Mouse (Mus musculus): ENCODE measurements around the gene Emsy. TPM values are rescaled to one million over a fixed set of nuclear protein-coding genes. Genes with fewer than 3 reads are reported as not detected.
A peak's percentile ranks its signal among the peaks of the same experiment; 100 is the strongest.

The Emsy gene
- polyA plus RNA-seq, 1 experiment from 2014 or later, result 35.8 TPM

DNA sequence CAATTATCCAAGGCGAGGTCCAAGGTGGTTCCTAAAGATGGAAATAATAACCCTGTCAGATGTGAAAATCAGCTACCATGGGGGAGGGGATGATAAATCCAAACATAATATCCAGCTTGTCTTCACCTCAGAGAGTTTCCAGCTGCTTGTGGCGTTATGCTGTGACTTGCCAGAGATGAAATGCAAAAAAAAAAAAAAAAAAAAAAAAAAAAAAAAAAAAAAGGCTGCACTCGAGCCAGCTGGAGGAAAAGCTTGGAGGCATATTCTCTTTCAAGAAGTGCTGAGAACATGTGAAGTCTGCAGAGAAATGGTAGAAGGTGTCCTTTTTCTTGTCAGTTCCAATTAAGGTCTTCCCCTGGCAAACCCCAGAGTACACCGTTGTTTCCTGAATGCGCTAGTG, 8.6 kb upstream of the Emsy start:
- H3K4me1 ChIP-seq, result no peaks in the 10 kb centered on the region
- no peak overlapping the region for H3K4me3 ChIP-seq
- H3K4me2 ChIP-seq, result no peak overlapping the region
- H3K27me3 ChIP-seq, result no peaks in the 10 kb centered on the region
- no peak for ATAC-seq
- no peaks in the 10 kb centered on the region for H3K9me3 ChIP-seq (replicated peaks)
- H3K9ac ChIP-seq, result no peak overlapping the region
- WGBS, result 67% methylated on average over 5 of the region's 5 CpGs
- no peak overlapping the region for H3K27ac ChIP-seq
- no peaks in the 10 kb centered on the region for H3K36me3 ChIP-seq (ENCODE audit: poor library complexity, severe bottlenecking)

- H3K27ac ChIP-seq, result peak overlapping the region; percentile 98
- H3K36me3 ChIP-seq (ENCODE audit: poor library complexity, severe bottlenecking), result peaks cover 32% of the 10 kb centered on the region
- H3K27me3 ChIP-seq, result no peaks in the 10 kb centered on the region
- peak; percentile 50 for ATAC-seq
- H3K9ac ChIP-seq, result peak overlapping the region; percentile 95
- peak overlapping the region; percentile 94 for H3K4me3 ChIP-seq
- H3K9me3 ChIP-seq (replicated peaks), result no peaks in the 10 kb centered on the region
- under 1% methylated on average over 68 of the region's 74 CpGs for WGBS
- H3K4me2 ChIP-seq, result peak overlapping the region; percentile 77
- peaks cover 39% of the 10 kb centered on the region for H3K4me1 ChIP-seq
These were observed 677 bp downstream of the Emsy start for GRCm38 (mm10) chr7:98655681-98656530.

- peaks cover 50% of the 10 kb centered on the region for H3K36me3 ChIP-seq (ENCODE audit: poor library complexity, severe bottlenecking)
- no peaks in the 10 kb centered on the region for H3K9me3 ChIP-seq (replicated peaks)
- no peak overlapping the region for H3K27ac ChIP-seq
- ATAC-seq, result no peak
- H3K4me3 ChIP-seq, result no peak overlapping the region
- peaks cover 26% of the 10 kb centered on the region for H3K4me1 ChIP-seq
- WGBS, result 75% methylated on average over 2 of the region's 2 CpGs
- H3K27me3 ChIP-seq, result no peaks in the 10 kb centered on the region
- no peak overlapping the region for H3K9ac ChIP-seq
- H3K4me2 ChIP-seq, result no peak overlapping the region
These were observed 4.9 kb downstream of the Emsy start for GRCm38 (mm10) chr7:98651651-98652050.

DNA sequence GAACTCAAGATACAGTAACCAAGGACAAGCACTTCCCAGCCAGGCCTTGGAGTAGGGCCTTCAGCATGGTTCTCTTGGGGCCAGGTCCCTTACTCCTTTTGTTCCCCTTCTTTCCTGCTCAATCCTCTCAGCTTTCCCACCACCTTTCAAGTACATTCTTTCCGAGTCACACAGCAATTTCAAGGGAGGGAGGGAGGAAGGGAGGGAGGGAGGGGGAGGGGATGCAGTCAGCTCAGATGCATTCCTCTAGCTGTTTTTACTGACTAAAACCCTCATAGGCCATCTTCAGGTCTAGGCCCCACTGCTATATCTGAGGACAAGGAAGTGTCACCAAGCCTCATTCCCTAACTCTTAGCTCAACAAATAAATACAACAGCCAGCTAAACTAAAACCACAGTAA, 12.3 kb downstream of the Emsy start:
- H3K36me3 ChIP-seq (ENCODE audit: poor library complexity, severe bottlenecking), result peaks cover 54% of the 10 kb centered on the region
- no peak for ATAC-seq
- 0 out of 2 replicates have a peak, but pooled peaks cover 3% of the 10 kb centered on the region for H3K4me1 ChIP-seq
- H3K27ac ChIP-seq, result no peak overlapping the region
- H3K4me3 ChIP-seq, result no peak overlapping the region
- no peaks in the 10 kb centered on the region for H3K9me3 ChIP-seq (replicated peaks)
- H3K27me3 ChIP-seq, result no peaks in the 10 kb centered on the region
- no peak overlapping the region for H3K4me2 ChIP-seq
- no peak overlapping the region for H3K9ac ChIP-seq
- 0% methylated on average over 1 of the region's 1 CpGs for WGBS

DNA sequence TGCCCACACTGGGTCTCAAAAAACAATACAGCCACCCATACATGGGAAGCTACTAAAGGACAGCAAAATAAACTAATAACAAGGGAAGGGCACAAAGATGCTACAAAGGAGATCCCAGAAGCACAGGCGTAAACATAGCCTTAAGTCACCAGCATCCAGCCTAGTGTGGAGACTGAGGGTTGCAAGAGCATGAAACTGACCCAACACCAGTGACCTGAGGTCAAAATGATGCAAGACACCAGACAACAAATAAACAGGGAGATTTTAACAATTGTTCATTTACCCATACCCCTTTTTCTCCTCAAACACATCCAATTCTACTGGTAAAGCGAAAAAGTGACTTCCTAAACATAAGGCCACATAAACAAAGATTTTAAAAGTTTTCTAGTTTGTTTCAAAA, 20.0 kb downstream of the Emsy start:
- H3K9ac ChIP-seq, result no peak overlapping the region
- 96% methylated on average over 2 of the region's 2 CpGs for WGBS
- H3K9me3 ChIP-seq (replicated peaks), result no peaks in the 10 kb centered on the region
- H3K27me3 ChIP-seq, result no peaks in the 10 kb centered on the region
- no peak overlapping the region for H3K4me3 ChIP-seq
- H3K36me3 ChIP-seq (ENCODE audit: poor library complexity, severe bottlenecking), result peaks cover 60% of the 10 kb centered on the region
- no peak for ATAC-seq
- no peaks in the 10 kb centered on the region for H3K4me1 ChIP-seq
- H3K4me2 ChIP-seq, result no peak overlapping the region
- no peak overlapping the region for H3K27ac ChIP-seq

DNA sequence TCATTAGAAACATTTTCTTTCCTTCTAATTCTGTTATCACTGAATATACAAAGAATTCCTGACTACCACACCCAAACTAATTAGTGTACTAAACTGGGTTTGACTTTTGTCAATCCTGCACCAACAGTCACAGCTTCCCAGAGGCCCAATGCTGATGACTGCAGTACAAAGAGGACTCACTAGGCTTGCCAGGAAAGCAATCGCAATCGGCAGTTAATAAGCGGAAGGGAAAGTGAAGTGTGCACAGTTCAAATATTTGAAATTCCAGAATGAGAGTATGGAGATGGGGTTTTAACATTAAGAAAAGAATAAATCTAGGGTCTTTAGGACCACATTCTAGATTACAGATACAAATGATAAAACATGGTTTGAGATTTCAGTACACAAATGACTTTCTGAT, 23.6 kb downstream of the Emsy start:
- H3K9ac ChIP-seq, result no peak overlapping the region
- no peaks in the 10 kb centered on the region for H3K4me1 ChIP-seq
- no peaks in the 10 kb centered on the region for H3K9me3 ChIP-seq (replicated peaks)
- no peak for ATAC-seq
- WGBS, result 64% methylated on average over 3 of the region's 3 CpGs
- H3K4me2 ChIP-seq, result no peak overlapping the region
- peaks cover 58% of the 10 kb centered on the region for H3K36me3 ChIP-seq (ENCODE audit: poor library complexity, severe bottlenecking)
- H3K27ac ChIP-seq, result no peak overlapping the region
- H3K4me3 ChIP-seq, result no peak overlapping the region
- no peaks in the 10 kb centered on the region for H3K27me3 ChIP-seq

DNA sequence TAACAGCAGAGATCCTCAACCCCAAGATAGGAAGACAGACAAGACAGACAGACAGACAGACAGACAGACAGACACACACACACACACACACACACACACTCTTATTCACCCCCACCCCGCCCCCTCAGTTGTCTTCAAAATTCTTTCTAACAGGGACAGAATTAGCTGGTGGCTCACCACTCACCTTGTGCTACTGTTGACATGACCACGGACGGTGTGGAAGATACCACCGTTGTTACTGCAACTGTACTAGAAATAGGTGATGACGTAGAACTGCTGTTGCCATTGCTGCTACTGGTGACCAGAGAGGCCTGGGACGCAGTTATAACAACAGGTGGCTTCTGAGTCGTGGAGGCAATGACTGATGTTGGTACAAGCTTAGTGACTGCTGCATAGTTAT, 26.6 kb downstream of the Emsy start:
- no peaks in the 10 kb centered on the region for H3K27me3 ChIP-seq
- H3K9ac ChIP-seq, result no peak overlapping the region
- no peak overlapping the region for H3K4me3 ChIP-seq
- no peak for ATAC-seq
- no peak overlapping the region for H3K27ac ChIP-seq
- no peaks in the 10 kb centered on the region for H3K4me1 ChIP-seq
- WGBS, result 95% methylated on average over 7 of the region's 7 CpGs
- H3K36me3 ChIP-seq (ENCODE audit: poor library complexity, severe bottlenecking), result peaks cover 51% of the 10 kb centered on the region
- H3K4me2 ChIP-seq, result no peak overlapping the region
- no peaks in the 10 kb centered on the region for H3K9me3 ChIP-seq (replicated peaks)

- WGBS, result 91% methylated on average over 2 of the region's 2 CpGs
- H3K4me1 ChIP-seq, result no peaks in the 10 kb centered on the region
- H3K9ac ChIP-seq, result no peak overlapping the region
- ATAC-seq, result no peak
- H3K27ac ChIP-seq, result no peak overlapping the region
- no peaks in the 10 kb centered on the region for H3K27me3 ChIP-seq
- H3K4me2 ChIP-seq, result no peak overlapping the region
- H3K4me3 ChIP-seq, result no peak overlapping the region
- H3K9me3 ChIP-seq (replicated peaks), result no peaks in the 10 kb centered on the region
- peaks cover 51% of the 10 kb centered on the region for H3K36me3 ChIP-seq (ENCODE audit: poor library complexity, severe bottlenecking)
These were observed 38.8 kb downstream of the Emsy start for GRCm38 (mm10) chr7:98617739-98618138.

DNA sequence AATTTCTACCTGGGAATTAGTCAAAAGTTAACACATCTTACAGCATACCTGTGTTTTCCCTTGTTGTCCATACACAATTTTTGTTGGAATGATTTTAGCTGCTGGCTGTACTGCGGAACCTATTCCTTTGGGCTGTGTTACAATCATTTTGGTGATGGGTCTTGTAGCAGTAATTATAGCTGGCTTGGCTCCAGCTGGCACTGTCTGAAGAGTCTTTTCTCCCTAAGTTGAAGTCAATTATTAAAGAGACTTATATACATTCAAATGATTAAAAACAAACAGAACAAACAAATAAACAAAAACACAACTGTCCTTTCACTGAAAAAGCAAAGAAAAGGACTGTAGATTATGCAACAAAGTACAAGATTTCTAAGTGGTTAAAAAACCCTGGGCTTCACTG, 43.6 kb downstream of the Emsy start:
- no peak overlapping the region for H3K4me3 ChIP-seq
- no peaks in the 10 kb centered on the region for H3K4me1 ChIP-seq
- ATAC-seq, result no peak
- H3K9me3 ChIP-seq (replicated peaks), result no peaks in the 10 kb centered on the region
- no peaks in the 10 kb centered on the region for H3K27me3 ChIP-seq
- no peak overlapping the region for H3K27ac ChIP-seq
- no peak overlapping the region for H3K9ac ChIP-seq
- no peak overlapping the region for H3K4me2 ChIP-seq
- peaks cover 51% of the 10 kb centered on the region for H3K36me3 ChIP-seq (ENCODE audit: poor library complexity, severe bottlenecking)
- WGBS, result 88% methylated on average over 1 of the region's 1 CpGs

DNA sequence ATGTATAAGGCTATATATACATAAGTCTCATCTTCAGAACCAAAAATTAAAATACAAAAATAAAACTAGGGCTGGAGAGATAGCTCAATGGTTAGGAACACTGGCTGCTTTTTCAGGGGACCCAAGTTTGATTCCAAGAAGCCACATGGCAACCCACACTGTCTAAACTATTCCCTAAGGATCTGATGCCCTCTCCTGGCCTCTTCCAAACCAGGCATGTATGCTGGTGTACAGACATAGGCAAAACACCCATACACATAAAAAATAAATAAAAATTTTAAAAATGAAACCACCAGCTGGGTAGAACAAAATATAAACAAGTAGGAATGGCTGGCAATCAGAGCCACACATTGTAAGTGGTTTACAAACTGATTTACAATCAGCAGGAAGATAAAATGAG, 48.1 kb downstream of the Emsy start:
- Histone ChIP-seq H3K4me3 (no peak overlapping the region), H3K9me3 (replicated peaks) (no peaks in the 10 kb centered on the region), H3K4me1 (no peaks in the 10 kb centered on the region), H3K27ac (no peak overlapping the region), H3K27me3 (no peaks in the 10 kb centered on the region), H3K9ac (no peak overlapping the region), H3K36me3 (ENCODE audit: poor library complexity, severe bottlenecking) (peaks cover 22% of the 10 kb centered on the region), H3K4me2 (no peak overlapping the region)
- ATAC-seq, result no peak

DNA sequence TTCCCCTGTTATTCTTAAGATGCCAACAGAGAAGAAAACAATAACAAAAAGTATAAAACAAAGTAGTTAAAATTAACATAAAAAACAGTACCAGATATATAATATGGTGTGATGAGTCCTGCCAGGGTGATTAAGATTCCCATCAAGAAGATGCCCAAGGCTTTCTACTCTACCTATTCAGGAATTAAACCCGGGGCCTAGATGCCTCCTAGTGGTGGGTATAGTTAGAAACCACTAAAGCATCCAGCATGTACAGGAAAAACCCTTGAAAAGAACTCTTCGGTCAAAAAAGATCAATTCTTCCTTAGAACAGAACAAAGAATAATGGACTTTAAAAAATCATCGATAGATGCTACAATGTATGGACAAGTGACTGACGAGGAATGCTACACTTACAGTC, 49.4 kb downstream of the Emsy start:
- Histone ChIP-seq H3K36me3 (ENCODE audit: poor library complexity, severe bottlenecking) (peaks cover 19% of the 10 kb centered on the region), H3K4me1 (no peaks in the 10 kb centered on the region), H3K4me2 (no peak overlapping the region), H3K9ac (no peak overlapping the region), H3K9me3 (replicated peaks) (no peaks in the 10 kb centered on the region), H3K4me3 (no peak overlapping the region), H3K27me3 (no peaks in the 10 kb centered on the region), H3K27ac (no peak overlapping the region)
- WGBS, result 88% methylated on average over 4 of the region's 4 CpGs
- no peak for ATAC-seq

DNA sequence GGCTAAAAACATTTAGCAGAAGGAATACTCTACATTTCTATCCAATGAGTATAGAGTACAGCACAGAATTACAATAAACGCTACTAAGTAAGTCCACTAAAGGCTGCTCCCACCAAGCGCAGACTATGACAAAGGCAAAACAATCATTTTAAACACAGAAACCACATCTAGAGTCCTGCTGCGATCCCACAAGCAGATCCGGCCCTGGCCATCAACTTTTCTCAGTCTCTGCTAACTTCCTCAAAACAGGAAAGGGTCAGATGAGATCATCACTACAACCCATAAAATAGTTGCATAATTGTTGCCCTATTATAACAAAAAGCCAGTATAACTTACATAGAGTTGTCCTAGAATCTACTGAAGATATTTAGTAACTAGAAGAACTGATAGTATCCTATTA, 54.9 kb downstream of the Emsy start:
- Histone ChIP-seq H3K27ac (no peak overlapping the region), H3K4me1 (no peaks in the 10 kb centered on the region), H3K9me3 (replicated peaks) (no peaks in the 10 kb centered on the region), H3K9ac (no peak overlapping the region), H3K36me3 (ENCODE audit: poor library complexity, severe bottlenecking) (peaks cover 36% of the 10 kb centered on the region), H3K27me3 (no peaks in the 10 kb centered on the region), H3K4me3 (no peak overlapping the region), H3K4me2 (no peak overlapping the region)
- WGBS, result 91% methylated on average over 4 of the region's 4 CpGs
- ATAC-seq, result no peak

DNA sequence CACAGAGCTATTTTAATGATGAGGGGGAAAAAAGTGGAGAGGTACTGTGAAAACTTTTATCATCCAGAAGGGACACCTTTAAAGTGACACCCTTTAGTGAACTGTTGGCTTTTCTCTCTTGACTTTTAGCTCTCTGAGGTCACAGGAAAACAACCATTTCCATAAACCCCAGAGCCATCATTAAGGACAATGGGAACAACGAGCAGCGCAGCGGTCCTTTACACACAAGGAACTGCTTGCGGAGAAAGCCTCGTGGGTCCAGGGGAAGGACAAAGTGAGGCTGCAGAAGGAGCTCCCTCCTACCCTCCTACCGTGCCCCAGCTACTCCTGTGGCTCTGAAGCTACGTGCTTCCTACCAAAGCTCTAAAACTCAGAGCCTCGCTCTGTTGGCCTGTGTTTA, 59.2 kb downstream of the Emsy start:
- no peaks in the 10 kb centered on the region for H3K9me3 ChIP-seq (replicated peaks)
- peaks cover 69% of the 10 kb centered on the region for H3K36me3 ChIP-seq (ENCODE audit: poor library complexity, severe bottlenecking)
- no peak overlapping the region for H3K4me3 ChIP-seq
- H3K9ac ChIP-seq, result no peak overlapping the region
- no peaks in the 10 kb centered on the region for H3K27me3 ChIP-seq
- no peak overlapping the region for H3K4me2 ChIP-seq
- ATAC-seq, result no peak
- 81% methylated on average over 8 of the region's 8 CpGs for WGBS
- no peak overlapping the region for H3K27ac ChIP-seq
- no peaks in the 10 kb centered on the region for H3K4me1 ChIP-seq

Measured in forebrain, embryonic 13.5 days (tissue).